Mouse (Mus musculus) midbrain, embryonic 11.5 days (tissue): ENCODE data around the gene Dirc2. TPM values are rescaled to one million over a fixed set of nuclear protein-coding genes. Genes with fewer than 3 reads are reported as not detected.

Experiments used
- ATAC-seq: fragments of 200-750 bp; cut with Nextera tagmentation; 2 replicates; pipeline ENCODE4 v1.8.0; 2017; ENCODE audit warnings: moderate TSS enrichment, moderate library complexity; ENCODE audit not compliant: low FRiP score
- DNase-seq: peaks from one replicate; pipeline ENCODE4 v3.0.0; 2015; ENCODE audit warnings: low spot score; ENCODE audit errors: missing footprints
- H3K27ac ChIP-seq: fragments of 300-500 bp; sonication (generic); 2 replicates; pipeline ENCODE4 v1.5.1; 2014; ENCODE audit warnings: low read depth, low read length
- H3K27me3 ChIP-seq: fragments of 300-500 bp; sonication (generic); 2 replicates; pipeline ENCODE4 v1.6.1; 2014; ENCODE audit warnings: mild to moderate bottlenecking, low read length, moderate library complexity, mixed read lengths; ENCODE audit not compliant: control insufficient read depth, insufficient read depth
- H3K36me3 ChIP-seq: fragments of 300-500 bp; sonication (generic); 2 replicates; pipeline ENCODE4 v1.6.1; 2014; ENCODE audit warnings: mild to moderate bottlenecking, low read length, moderate library complexity, mixed read lengths; ENCODE audit not compliant: control insufficient read depth, insufficient read depth
- H3K4me1 ChIP-seq: fragments of 300-500 bp; sonication (generic); 2 replicates; pipeline ENCODE4 v1.6.1; 2014; ENCODE audit warnings: low read length; ENCODE audit not compliant: control insufficient read depth, insufficient read depth
- H3K4me2 ChIP-seq: fragments of 300-500 bp; sonication (generic); 2 replicates; pipeline ENCODE4 v1.6.1; 2014; ENCODE audit warnings: mild to moderate bottlenecking, moderate library complexity
- H3K4me3 ChIP-seq: fragments of 300-500 bp; sonication (generic); 2 replicates; pipeline ENCODE4 v1.5.1; 2014; ENCODE audit warnings: low read depth, low read length
- H3K9ac ChIP-seq: fragments of 300-500 bp; sonication (generic); 2 replicates; pipeline ENCODE4 v1.6.1; 2014; ENCODE audit warnings: low read length
- H3K9me3 ChIP-seq: fragments of 300-500 bp; sonication (generic); 2 replicates; pipeline ENCODE4 v1.6.1; 2016; ENCODE audit warnings: low read length; ENCODE audit not compliant: control insufficient read depth
- WGBS: fragments of 180-500 bp; shearing (Covaris S2); extraction: QIAGEN DNeasy Blood & Tissue Kit; methylation state at CpG from one replicate; pipeline ENCODE4 v1.1.7; 2014; 5-methylcytosine and 5-hydroxymethylcytosine counted together
- polyA plus RNA-seq: library from polyadenylated mRNA; unstranded; fragments of >200 nt; fragmentation: Nextera tagmentation; extraction: Ambion mirVana; gene quantifications from 2 replicates; pipeline ENCODE4 v1.2.1, GENCODE M21; 2014

The Dirc2 gene
- polyA plus RNA-seq, 1 experiment from 2014 or later, result 19.3 TPM

DNA sequence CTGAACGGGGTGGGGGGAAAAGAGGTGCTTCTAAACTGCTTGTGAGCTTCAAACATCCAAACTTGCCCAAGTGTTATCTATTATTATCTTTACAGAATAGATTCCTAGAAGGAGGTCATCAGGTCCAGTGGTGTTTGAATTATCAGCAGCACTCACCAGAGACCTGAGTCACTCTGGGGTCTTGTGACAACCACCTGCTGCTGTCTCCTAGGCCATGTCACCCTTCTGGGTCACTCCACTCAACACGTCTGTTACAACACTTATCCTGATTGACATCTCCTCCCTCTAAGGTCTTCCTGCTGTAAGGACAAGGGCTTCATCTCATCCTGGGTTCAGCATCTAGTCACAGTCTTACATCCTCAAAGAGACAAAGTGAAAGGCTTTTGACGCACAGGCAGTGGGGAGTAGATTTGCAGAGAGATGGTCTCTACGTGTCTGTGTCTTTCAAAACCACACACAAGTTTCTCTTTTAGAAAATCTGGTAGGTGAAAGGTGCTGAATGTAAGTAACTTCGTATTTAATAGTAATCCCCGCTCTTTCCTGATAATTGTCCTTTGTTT is 22.9 kb upstream of the Dirc2 start:
- 72% methylated on average over 6 of the region's 6 CpGs for WGBS

DNA sequence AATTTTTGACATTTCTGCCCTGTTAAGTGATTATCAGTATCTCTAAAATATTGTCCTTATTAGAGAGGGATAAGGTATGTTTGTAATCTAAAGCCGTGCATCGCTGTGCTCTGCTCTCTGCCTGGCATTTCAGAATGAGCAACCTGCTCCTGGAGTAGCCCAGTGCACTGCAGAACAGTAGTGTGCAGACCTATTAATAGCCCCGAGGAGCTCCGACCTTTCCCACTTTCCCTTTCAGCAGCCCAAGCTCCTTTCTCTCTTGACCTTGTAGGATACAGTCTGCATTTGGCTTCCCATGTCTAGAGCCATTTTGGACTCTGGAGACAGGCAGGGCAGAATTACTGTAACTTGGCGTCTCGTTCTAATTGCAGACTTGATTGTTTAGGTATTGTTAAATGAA is 19.2 kb upstream of the Dirc2 start:
- peaks cover 3% of the 10 kb centered on the region; the same call in 1 of the 2 replicates for H3K4me1 ChIP-seq
- ATAC-seq (no peak), DNase-seq (no peak)
- H3K4me2 ChIP-seq, result no peak overlapping the region
- no peak overlapping the region for H3K4me3 ChIP-seq
- no peaks in the 10 kb centered on the region for H3K36me3 ChIP-seq
- H3K27me3 ChIP-seq, result no peaks in the 10 kb centered on the region
- no peak overlapping the region for H3K9ac ChIP-seq
- no peaks in the 10 kb centered on the region for H3K9me3 ChIP-seq
- no peak overlapping the region for H3K27ac ChIP-seq
- WGBS, result 96% methylated on average over 6 of the region's 6 CpGs

More for the DNA sequence above, 22.9 kb upstream of the Dirc2 start:
- no peaks in the 10 kb centered on the region for H3K36me3 ChIP-seq
- H3K9me3 ChIP-seq, result no peaks in the 10 kb centered on the region
- no peak for DNase-seq
- H3K9ac ChIP-seq, result no peak overlapping the region
- H3K4me3 ChIP-seq, result no peak overlapping the region
- no peak overlapping the region for H3K27ac ChIP-seq
- peaks cover 3% of the 10 kb centered on the region; the same call in 1 of the 2 replicates for H3K4me1 ChIP-seq
- H3K4me2 ChIP-seq, result no peak overlapping the region
- no peak for ATAC-seq
- H3K27me3 ChIP-seq, result no peaks in the 10 kb centered on the region

DNA sequence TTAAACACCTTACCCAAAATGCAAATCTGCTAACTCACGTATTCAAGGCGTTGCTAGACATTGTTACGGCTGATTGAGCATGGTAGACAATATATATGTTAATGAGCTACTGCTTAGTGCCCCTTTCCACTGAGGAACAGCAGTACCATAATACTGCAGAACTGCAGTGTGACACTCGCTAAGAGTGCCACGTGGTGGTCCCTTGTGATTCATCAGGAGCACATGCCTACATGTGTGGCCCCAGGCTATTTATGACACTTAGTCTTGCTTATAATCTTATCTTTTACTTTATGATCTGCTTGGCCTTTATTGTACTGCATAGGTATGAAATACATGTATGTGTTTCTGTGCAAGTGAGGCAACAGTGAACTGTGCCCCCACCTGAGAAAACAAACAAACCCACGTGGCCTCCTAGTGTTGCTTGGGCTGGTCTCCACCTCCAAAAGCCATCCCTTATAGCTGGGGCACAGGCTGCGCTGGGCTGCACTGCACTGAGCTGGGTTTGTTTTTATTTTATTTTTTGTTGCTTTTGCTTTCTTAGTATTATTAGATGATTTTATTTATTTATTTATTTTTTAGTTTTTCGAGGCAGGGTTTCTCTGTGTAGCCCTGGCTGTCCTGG is 18.5 kb upstream of the Dirc2 start:
- 66% methylated on average over 8 of the region's 8 CpGs for WGBS
- Histone ChIP-seq H3K27me3 (no peaks in the 10 kb centered on the region), H3K9me3 (no peaks in the 10 kb centered on the region), H3K9ac (no peak overlapping the region), H3K36me3 (no peaks in the 10 kb centered on the region), H3K27ac (no peak overlapping the region), H3K4me3 (no peak overlapping the region), H3K4me2 (no peak overlapping the region), H3K4me1 (peaks cover 3% of the 10 kb centered on the region; the same call in 1 of the 2 replicates)
- DNase-seq (no peak), ATAC-seq (peak; percentile 35; the same call in 1 of the 2 replicates)

DNA sequence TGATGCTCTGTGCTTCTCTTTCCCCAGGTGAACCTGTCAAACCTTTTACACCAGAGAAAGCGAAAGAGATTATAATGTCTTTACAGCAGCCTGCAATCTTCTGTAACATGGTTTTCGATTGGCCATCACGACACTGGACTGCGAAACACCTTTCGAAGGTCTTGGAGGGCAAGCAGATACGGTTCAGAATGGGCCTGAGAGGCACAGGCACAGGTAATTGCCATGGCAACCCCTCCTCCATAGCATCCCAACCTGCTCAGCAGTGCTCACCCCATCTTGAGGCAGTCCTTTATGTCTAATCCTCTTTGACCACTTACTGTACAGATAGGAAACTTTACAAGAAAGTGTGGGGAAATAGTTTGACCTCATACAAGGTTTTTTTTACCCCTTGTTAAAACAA is 18.0 kb upstream of the Dirc2 start:
- Histone ChIP-seq H3K4me3 (no peak overlapping the region), H3K9me3 (no peaks in the 10 kb centered on the region), H3K27ac (no peak overlapping the region), H3K36me3 (no peaks in the 10 kb centered on the region), H3K9ac (no peak overlapping the region), H3K4me2 (no peak overlapping the region), H3K4me1 (peaks cover 3% of the 10 kb centered on the region; the same call in 1 of the 2 replicates), H3K27me3 (no peaks in the 10 kb centered on the region)
- WGBS, result 91% methylated on average over 6 of the region's 6 CpGs
- ATAC-seq (no peak), DNase-seq (peak; percentile 84)

DNA sequence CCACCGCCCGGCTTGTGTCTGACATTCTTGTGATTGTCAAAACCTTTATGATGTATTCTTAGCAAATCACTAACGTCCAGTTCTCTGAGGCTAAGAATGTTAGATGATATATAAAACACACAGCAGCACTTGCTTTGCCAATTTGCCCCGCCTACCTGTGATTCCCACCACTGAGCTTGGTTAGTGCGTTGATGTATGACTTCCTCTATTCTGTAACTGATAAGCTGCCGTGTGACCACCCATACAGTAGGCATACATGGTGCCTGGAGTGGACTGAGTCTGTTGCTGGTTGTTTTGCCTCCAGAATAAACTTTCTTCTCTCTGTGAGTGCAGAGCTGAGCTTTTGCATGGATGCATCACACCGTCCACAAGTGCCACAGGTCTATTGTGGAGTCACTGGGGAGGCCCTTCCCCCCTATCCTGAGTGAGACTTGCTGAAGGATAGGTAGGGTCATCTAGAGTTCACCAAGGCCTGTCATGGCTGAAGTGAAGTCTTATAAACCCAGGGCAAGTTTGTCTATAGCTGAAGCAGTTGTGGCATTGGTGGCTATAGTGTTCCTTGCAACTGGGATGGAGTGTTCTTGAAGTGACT is 15.1 kb upstream of the Dirc2 start:
- Histone ChIP-seq H3K27me3 (no peaks in the 10 kb centered on the region), H3K4me3 (no peak overlapping the region), H3K9ac (no peak overlapping the region), H3K9me3 (no peaks in the 10 kb centered on the region), H3K4me1 (peaks cover 3% of the 10 kb centered on the region; the same call in 1 of the 2 replicates), H3K27ac (no peak overlapping the region), H3K36me3 (no peaks in the 10 kb centered on the region), H3K4me2 (no peak overlapping the region)
- WGBS, result 90% methylated on average over 7 of the region's 7 CpGs
- DNase-seq (no peak), ATAC-seq (no peak)

DNA sequence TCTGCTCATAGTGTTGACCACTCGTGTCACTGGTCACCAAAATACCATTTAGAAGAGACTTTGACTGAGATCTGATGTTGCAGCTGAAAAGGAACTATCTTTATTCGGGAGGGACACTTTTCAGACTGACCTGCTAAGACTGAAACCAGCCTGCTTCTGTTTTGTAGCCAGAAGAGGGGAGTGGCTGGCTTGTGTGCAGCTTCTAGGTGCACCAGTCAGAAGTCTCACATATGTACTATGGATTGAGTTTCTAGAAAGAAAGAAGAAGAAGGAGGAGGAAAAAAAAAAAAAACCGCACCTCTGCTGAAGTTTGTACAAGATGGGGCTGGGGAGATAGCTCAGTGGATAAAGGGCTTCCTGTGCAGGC is 14.0 kb upstream of the Dirc2 start:
- H3K9ac ChIP-seq, result no peak overlapping the region
- no peak overlapping the region for H3K27ac ChIP-seq
- 83% methylated on average over 3 of the region's 3 CpGs for WGBS
- H3K27me3 ChIP-seq, result no peaks in the 10 kb centered on the region
- H3K4me3 ChIP-seq, result no peak overlapping the region
- no peaks in the 10 kb centered on the region for H3K36me3 ChIP-seq
- DNase-seq (no peak), ATAC-seq (no peak)
- no peaks in the 10 kb centered on the region for H3K9me3 ChIP-seq
- peaks cover 3% of the 10 kb centered on the region; the same call in 1 of the 2 replicates for H3K4me1 ChIP-seq
- H3K4me2 ChIP-seq, result no peak overlapping the region

DNA sequence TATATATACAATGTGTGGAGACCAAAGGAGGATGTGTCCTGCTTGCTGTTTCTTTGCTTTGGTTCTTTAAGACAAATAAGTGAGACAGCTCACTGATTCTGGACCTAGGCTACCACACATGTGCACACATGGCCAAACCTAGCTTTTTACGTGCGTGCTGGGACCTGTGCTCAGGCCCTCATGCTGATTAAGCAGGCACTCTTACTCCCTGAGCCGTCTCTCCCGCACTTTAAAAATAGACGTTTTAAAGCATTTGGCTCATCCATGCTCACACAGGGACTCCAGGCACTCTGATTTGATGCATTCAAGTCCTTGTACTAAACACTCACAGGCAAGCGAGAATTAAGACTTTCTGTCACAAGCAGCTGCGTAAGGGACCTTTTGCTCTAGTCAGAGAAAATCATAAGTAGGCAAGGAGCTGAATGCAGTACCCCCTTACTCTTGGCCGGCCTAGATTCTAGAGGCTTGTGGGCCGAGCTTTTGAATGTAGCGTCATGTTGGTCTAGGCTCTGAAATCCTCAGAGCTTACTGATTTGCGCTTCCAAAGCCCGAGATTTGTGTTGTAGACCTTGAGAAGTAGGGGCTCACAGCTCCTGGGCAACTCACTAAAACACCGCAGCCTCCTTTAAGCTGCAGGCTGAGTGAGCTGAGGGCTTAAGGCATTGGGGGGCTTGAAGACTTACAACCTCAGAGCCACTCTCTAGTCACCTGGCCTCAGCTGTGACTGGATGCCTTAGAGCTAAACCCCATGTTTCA is 13.5 kb upstream of the Dirc2 start:
- no peak overlapping the region for H3K4me3 ChIP-seq
- ATAC-seq, result no peak
- 86% methylated on average over 13 of the region's 13 CpGs for WGBS
- H3K27me3 ChIP-seq, result no peaks in the 10 kb centered on the region
- H3K4me1 ChIP-seq, result peaks cover 3% of the 10 kb centered on the region; the same call in 1 of the 2 replicates
- DNase-seq, result no peak
- no peaks in the 10 kb centered on the region for H3K36me3 ChIP-seq
- no peak overlapping the region for H3K9ac ChIP-seq
- no peak overlapping the region for H3K4me2 ChIP-seq
- H3K27ac ChIP-seq, result no peak overlapping the region
- H3K9me3 ChIP-seq, result no peaks in the 10 kb centered on the region

DNA sequence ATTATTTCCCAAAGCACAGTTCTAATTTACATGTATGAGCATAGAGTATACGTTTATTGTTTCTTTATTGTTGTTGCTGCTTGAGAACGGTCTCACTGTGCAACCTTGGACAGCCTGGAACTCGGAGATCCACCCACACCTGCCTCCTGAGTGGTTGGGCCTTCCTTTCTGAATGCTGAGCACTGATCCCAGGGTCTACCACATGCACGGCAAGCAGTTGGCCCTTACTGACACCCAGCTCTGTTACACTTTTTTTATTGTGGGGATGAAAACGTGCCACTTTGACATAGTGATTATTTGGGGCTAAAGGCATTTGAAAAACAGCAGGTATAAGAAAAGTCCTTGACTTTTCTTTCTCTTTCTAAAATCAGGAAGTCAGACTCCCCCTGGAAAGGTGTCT is 12.5 kb upstream of the Dirc2 start:
- Histone ChIP-seq H3K27ac (no peak overlapping the region), H3K9ac (no peak overlapping the region), H3K4me2 (no peak overlapping the region), H3K27me3 (no peaks in the 10 kb centered on the region), H3K4me3 (no peak overlapping the region), H3K36me3 (no peaks in the 10 kb centered on the region), H3K9me3 (no peaks in the 10 kb centered on the region), H3K4me1 (no peaks in the 10 kb centered on the region)
- DNase-seq (no peak), ATAC-seq (no peak)
- 96% methylated on average over 5 of the region's 5 CpGs for WGBS

DNA sequence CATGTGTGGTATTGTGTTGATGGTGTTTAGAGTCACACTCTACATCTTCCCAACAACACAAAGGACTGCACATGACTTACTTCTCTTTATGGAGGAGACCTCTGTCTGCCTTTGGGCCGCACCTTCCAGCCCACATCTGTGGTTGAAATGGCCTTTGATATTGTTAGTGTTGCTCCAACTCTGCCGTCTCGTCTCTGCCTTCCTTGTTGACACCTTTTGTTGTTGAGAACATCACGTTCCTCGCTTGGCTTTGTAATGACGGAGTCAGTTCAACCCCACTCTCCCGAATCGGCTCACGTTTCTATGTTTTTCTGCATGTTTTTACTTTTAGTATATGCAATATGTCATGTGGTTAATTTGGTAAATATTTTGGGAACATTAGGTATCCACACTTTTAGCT is 11.9 kb upstream of the Dirc2 start:
- H3K9me3 ChIP-seq, result no peaks in the 10 kb centered on the region
- H3K9ac ChIP-seq, result no peak overlapping the region
- no peak overlapping the region for H3K4me3 ChIP-seq
- no peaks in the 10 kb centered on the region for H3K4me1 ChIP-seq
- H3K36me3 ChIP-seq, result no peaks in the 10 kb centered on the region
- no peak for ATAC-seq
- 90% methylated on average over 9 of the region's 9 CpGs for WGBS
- no peak overlapping the region for H3K27ac ChIP-seq
- no peak for DNase-seq
- no peak overlapping the region for H3K4me2 ChIP-seq
- no peaks in the 10 kb centered on the region for H3K27me3 ChIP-seq
